Mouse (Mus musculus) limb, embryonic 14.5 days (tissue): ENCODE measurements at regions not wholly inside any gene's neighbourhood (a gene's known extent, or its start where the extent isn't known, plus 50 kb on each side); places are given as distances from the start of the nearest gene placed in this dataset.

Source experiments
- ATAC-seq: fragments of 200-750 bp; cut with Nextera tagmentation; 2 replicates; pipeline ENCODE4 v1.8.0; 2017; ENCODE audit warnings: low read depth, moderate number of reproducible peaks, moderate TSS enrichment; ENCODE audit not compliant: low FRiP score
- DNase-seq: peaks from one replicate; pipeline ENCODE4 v3.0.0-alpha.2; 2015; ENCODE audit warnings: low spot score
- H3K27ac ChIP-seq: fragments of 300-500 bp; sonication (generic); replicated peaks from 2 replicates; pipeline ENCODE4 v1.5.1; 2014; ENCODE audit warnings: low read depth, mild to moderate bottlenecking, low read length, moderate library complexity, mixed read lengths
- H3K27me3 ChIP-seq: fragments of 300-500 bp; sonication (generic); 2 replicates; pipeline ENCODE4 v1.6.1; 2014; ENCODE audit warnings: low read length, mixed read lengths; ENCODE audit not compliant: control insufficient read depth, insufficient read depth
- H3K36me3 ChIP-seq: fragments of 300-500 bp; sonication (generic); 2 replicates; pipeline ENCODE4 v1.6.1; 2014; ENCODE audit warnings: mild to moderate bottlenecking, low read length, moderate library complexity, mixed read lengths; ENCODE audit not compliant: control insufficient read depth, insufficient read depth
- H3K4me1 ChIP-seq: fragments of 300-500 bp; sonication (generic); 2 replicates; pipeline ENCODE4 v1.6.1; 2014; ENCODE audit warnings: antibody characterized with exemption, low read length, mixed read lengths; ENCODE audit not compliant: control insufficient read depth, insufficient read depth
- H3K4me2 ChIP-seq: fragments of 300-500 bp; sonication (generic); replicated peaks from 2 replicates; pipeline ENCODE4 v1.6.1; 2014; ENCODE audit warnings: low read depth, mild to moderate bottlenecking, low read length, moderate library complexity; ENCODE audit not compliant: severe bottlenecking
- H3K4me3 ChIP-seq: fragments of 300-500 bp; sonication (generic); replicated peaks from 2 replicates; pipeline ENCODE4 v1.5.1; 2014; ENCODE audit warnings: low read length
- H3K9ac ChIP-seq: fragments of 300-500 bp; sonication (generic); 2 replicates; pipeline ENCODE4 v1.6.1; 2014; ENCODE audit warnings: mild to moderate bottlenecking, low read depth, low read length, moderate library complexity; ENCODE audit not compliant: severe bottlenecking
- H3K9me3 ChIP-seq: fragments of 300-500 bp; sonication (generic); 2 replicates; pipeline ENCODE4 v1.6.1; 2016; ENCODE audit warnings: low read length; ENCODE audit not compliant: control insufficient read depth
- POLR2A ChIP-seq: fragments of 200-500 bp; IDR thresholded peaks from 2 replicates; pipeline ENCODE4 v1.8.0; 2012; ENCODE audit warnings: inconsistent platforms, mild to moderate bottlenecking, moderate library complexity, borderline replicate concordance; ENCODE audit not compliant: insufficient read depth, insufficient read length; ENCODE audit errors: extremely low read depth
- WGBS: fragments of 180-500 bp; shearing (Covaris S2); extraction: QIAGEN DNeasy Blood & Tissue Kit; methylation state at CpG from one replicate; pipeline ENCODE4 v1.1.7; 2014; 5-methylcytosine and 5-hydroxymethylcytosine counted together

GRCm38 (mm10) chr1:71945070-71945469 is 267.0 kb downstream of the Mreg start:
- H3K4me1 ChIP-seq = no peaks in the 10 kb centered on the region
- no peak overlapping the region for H3K9ac ChIP-seq
- no peak overlapping the region for H3K4me3 ChIP-seq
- H3K36me3 ChIP-seq = no peaks in the 10 kb centered on the region
- H3K27ac ChIP-seq = no peak overlapping the region
- H3K27me3 ChIP-seq = no peaks in the 10 kb centered on the region
- no peak overlapping the region for H3K4me2 ChIP-seq
- WGBS = 86% methylated on average over 6 of the region's 6 CpGs
- no peak for DNase-seq
- no peak for TF ChIP-seq POLR2A
- H3K9me3 ChIP-seq = no peaks in the 10 kb centered on the region
- ATAC-seq = no peak

DNA sequence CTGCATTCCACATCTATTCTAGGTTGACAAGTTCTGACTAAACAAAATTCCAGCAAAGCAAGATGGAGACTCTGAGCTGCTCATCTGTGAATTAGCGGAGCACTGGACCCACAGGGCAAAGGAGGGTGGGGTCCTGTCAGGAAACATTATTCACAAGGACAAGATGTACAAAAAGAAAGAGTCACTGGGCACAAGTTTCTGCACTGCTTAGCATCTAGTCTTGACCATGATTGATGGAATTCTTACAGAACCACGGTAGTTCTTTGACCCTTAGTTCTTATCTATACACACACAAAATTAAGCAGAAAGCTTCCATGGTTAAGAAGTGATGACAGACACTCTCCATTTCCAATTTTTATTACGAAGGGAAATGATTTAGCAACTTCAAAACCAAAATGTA is 267.6 kb downstream of the Mreg start:
- 62% methylated on average over 3 of the region's 3 CpGs for WGBS
- Histone ChIP-seq H3K4me3 (no peak overlapping the region), H3K27me3 (no peaks in the 10 kb centered on the region), H3K4me2 (no peak overlapping the region), H3K4me1 (no peaks in the 10 kb centered on the region), H3K36me3 (no peaks in the 10 kb centered on the region), H3K9ac (no peak overlapping the region), H3K9me3 (no peaks in the 10 kb centered on the region), H3K27ac (no peak overlapping the region)
- TF ChIP-seq POLR2A = no peak
- DNase-seq (no peak), ATAC-seq (no peak)

DNA sequence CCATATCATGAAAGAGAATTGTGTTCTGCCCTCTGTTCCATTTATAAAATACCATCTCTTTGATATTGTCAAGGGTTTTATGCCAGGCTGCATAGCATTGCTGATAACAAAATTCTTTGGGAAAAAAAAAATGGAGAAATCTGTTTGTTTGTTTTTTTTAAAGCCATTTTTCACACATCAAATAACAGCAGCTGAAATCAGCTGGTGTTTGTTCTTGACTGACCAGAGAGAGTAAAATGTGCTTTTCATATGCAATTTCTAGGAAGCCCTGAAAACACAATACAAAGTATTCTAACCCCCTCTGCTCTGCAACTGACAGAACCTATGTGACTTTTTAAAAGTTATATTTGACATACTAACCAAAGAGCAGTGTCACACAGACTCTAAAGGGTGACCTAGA is 270.0 kb downstream of the Mreg start:
- DNase-seq = no peak

GRCm38 (mm10) chr1:71941688-71942087 is 270.4 kb downstream of the Mreg start:
- WGBS = 60% methylated on average over 4 of the region's 4 CpGs
- H3K36me3 ChIP-seq = no peaks in the 10 kb centered on the region

More for the DNA sequence above, 270.0 kb downstream of the Mreg start:
- Histone ChIP-seq H3K9ac (no peak overlapping the region), H3K9me3 (no peaks in the 10 kb centered on the region), H3K4me2 (no peak overlapping the region), H3K4me3 (no peak overlapping the region), H3K4me1 (peaks cover 5% of the 10 kb centered on the region; the same call in 1 of the 2 replicates), H3K36me3 (no peaks in the 10 kb centered on the region), H3K27ac (no peak overlapping the region), H3K27me3 (no peaks in the 10 kb centered on the region)
- ATAC-seq = no peak
- TF ChIP-seq POLR2A = no peak

GRCm38 (mm10) chr1:71940900-71941299 is 271.2 kb downstream of the Mreg start:
- TF ChIP-seq POLR2A = no peak
- H3K36me3 ChIP-seq = no peaks in the 10 kb centered on the region
- 72% methylated on average over 4 of the region's 4 CpGs for WGBS
- H3K9ac ChIP-seq = no peak overlapping the region
- ATAC-seq (no peak), DNase-seq (no peak)
- no peaks in the 10 kb centered on the region for H3K9me3 ChIP-seq
- H3K4me2 ChIP-seq = no peak overlapping the region
- no peaks in the 10 kb centered on the region for H3K27me3 ChIP-seq
- no peak overlapping the region for H3K27ac ChIP-seq
- H3K4me3 ChIP-seq = no peak overlapping the region
- H3K4me1 ChIP-seq = peaks cover 11% of the 10 kb centered on the region

More at GRCm38 (mm10) chr1:71941688-71942087, 270.4 kb downstream of the Mreg start:
- no peak overlapping the region for H3K9ac ChIP-seq
- no peak for DNase-seq
- TF ChIP-seq POLR2A = no peak
- peaks cover 5% of the 10 kb centered on the region; the same call in 1 of the 2 replicates for H3K4me1 ChIP-seq
- no peak for ATAC-seq
- H3K4me3 ChIP-seq = no peak overlapping the region
- no peaks in the 10 kb centered on the region for H3K9me3 ChIP-seq
- no peak overlapping the region for H3K27ac ChIP-seq
- H3K27me3 ChIP-seq = no peaks in the 10 kb centered on the region
- H3K4me2 ChIP-seq = no peak overlapping the region
